Mouse (Mus musculus): ENCODE measurements around the gene Nim1k. TPM values are rescaled to one million over a fixed set of nuclear protein-coding genes. Genes with fewer than 3 reads are reported as not detected.

Nim1k gene
- polyA plus RNA-seq, 1 experiment from 2014 or later, result 0.19 TPM

Other genes starting within 250 kb of the Nim1k start
- gene Ccl28, start 132.1 kb downstream of the Nim1k start, polyA plus RNA-seq (2014; fragmentation: Nextera tagmentation; extraction: Ambion mirVana), result 0.05 TPM in 1 of 2 replicates, not detected in the other
- 119 and 136 TPM in 2 replicates for gene Hmgcs1, start 65.5 kb downstream of the Nim1k start, polyA plus RNA-seq (2014; fragmentation: Nextera tagmentation; extraction: Ambion mirVana)
- gene Zfp131, start 35.0 kb upstream of the Nim1k start, polyA plus RNA-seq (2014; fragmentation: Nextera tagmentation; extraction: Ambion mirVana), result 40.0 and 45.1 TPM in 2 replicates
- not detected in 2 replicates for gene AF067063, start 74.3 kb upstream of the Nim1k start, polyA plus RNA-seq (2014; fragmentation: Nextera tagmentation; extraction: Ambion mirVana)
- gene D13Ertd608e, start 80.1 kb upstream of the Nim1k start, polyA plus RNA-seq (2014; fragmentation: Nextera tagmentation; extraction: Ambion mirVana), result not detected in 2 replicates
- not detected in 2 replicates for gene Tcstv1, start 138.9 kb upstream of the Nim1k start, polyA plus RNA-seq (2014; fragmentation: Nextera tagmentation; extraction: Ambion mirVana)
- not detected in 2 replicates for gene Gm21761, start 173.4 kb upstream of the Nim1k start, polyA plus RNA-seq (2014; fragmentation: Nextera tagmentation; extraction: Ambion mirVana)
- gene B020031M17Rik, start 194.9 kb upstream of the Nim1k start, polyA plus RNA-seq (2014; fragmentation: Nextera tagmentation; extraction: Ambion mirVana), result not detected in 2 replicates

All from liver, embryonic 11.5 days (tissue).